Mouse (Mus musculus) olfactory bulb, adult 2 months (tissue): Measurements from ENCODE around the gene Gnmt.

Experiments used
- CTCF ChIP-seq: fragments of 200-500 bp; IDR thresholded peaks from 2 replicates; pipeline ENCODE4 v1.5.1; 2012; ENCODE audit warnings: low read depth, mild to moderate bottlenecking, low read length, moderate library complexity; ENCODE audit not compliant: insufficient read depth
- POLR2A ChIP-seq: fragments of 200-500 bp; IDR thresholded peaks from 2 replicates; pipeline ENCODE4 v1.6.1; 2012; ENCODE audit warnings: mild to moderate bottlenecking, low read depth, low read length, moderate library complexity; ENCODE audit not compliant: insufficient read depth

DNA sequence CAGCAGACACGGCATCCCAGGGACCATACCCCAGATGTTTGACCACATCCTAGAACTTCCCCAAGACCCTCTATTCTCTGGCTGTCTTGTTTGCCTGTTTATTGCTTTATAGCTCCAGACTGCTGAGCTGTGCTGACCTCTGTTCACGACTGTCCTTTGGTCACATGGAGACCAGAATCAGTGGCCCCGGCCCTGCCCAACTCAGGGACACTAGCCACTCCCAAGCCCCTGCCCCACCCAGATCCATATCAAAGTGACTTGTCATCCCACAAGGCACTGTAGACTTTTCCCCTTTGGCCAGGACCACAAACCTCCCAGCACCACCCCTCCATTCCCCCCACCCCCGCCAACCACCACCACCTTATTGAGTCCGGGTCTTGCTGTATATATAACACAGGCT is 29.7 kb downstream of the Gnmt start:
- TF ChIP-seq CTCF (no peak), POLR2A (no peak)
